ENCODE assay signal across 8 mouse cellular contexts in genomic region chr5:115520325-115520869, GRCm38 (mm10). TPM values are rescaled to one million over a fixed set of nuclear protein-coding genes. Genes with fewer than 3 reads are reported as not detected.
A peak's percentile ranks its signal among the peaks of the same experiment; 100 is the strongest.
DNase-seq lines count a peak whose midpoint lies in the region; ATAC-seq and TF ChIP-seq lines count a peak whose summit lies in the region.

No protein-coding gene starts in this region.

- H3K4me2 ChIP-seq in lung, embryonic 14.5 days: peak overlapping the region; percentile 27
- peak overlapping the region; percentile 28 for H3K4me2 ChIP-seq in kidney, embryonic 16.5 days (replicated peaks; ENCODE audit: low read depth, low read length)

- no peaks in the 10 kb centered on the region for H3K27me3 ChIP-seq in lung, embryonic 14.5 days (ENCODE audit: insufficient read depth, low read length)
- no peaks in the 10 kb centered on the region for H3K27me3 ChIP-seq in kidney, embryonic 16.5 days (ENCODE audit: insufficient read depth, low read length)

- 43% methylated on average over 21 of the region's 21 CpGs for WGBS in lung, embryonic 14.5 days
- 55% methylated on average over 21 of the region's 21 CpGs for WGBS in kidney, embryonic 16.5 days
- WGBS in olfactory bulb, adult 2 months: 63% methylated on average over 21 of the region's 21 CpGs

- no peak for TF ChIP-seq POLR2A in olfactory bulb, adult 2 months (IDR thresholded peaks at IDR 0.05; ENCODE audit: insufficient read depth, low read depth, low read length)

- 0 out of 2 replicates have a peak, but pooled peaks cover 8% of the 10 kb centered on the region for H3K36me3 ChIP-seq in lung, embryonic 14.5 days (ENCODE audit: insufficient read depth)
- H3K36me3 ChIP-seq in kidney, embryonic 16.5 days (ENCODE audit: insufficient read depth, low read length): no peaks in the 10 kb centered on the region; the same call in 1 of the 2 replicates

- no peaks in the 10 kb centered on the region for H3K9me3 ChIP-seq in lung, embryonic 14.5 days (ENCODE audit: low read depth, low read length)
- H3K9me3 ChIP-seq in kidney, embryonic 16.5 days (ENCODE audit: low read length): no peaks in the 10 kb centered on the region

- DNase-seq in adrenal gland, adult (ENCODE audit: inconsistent age in 2 of 2, low spot score in 1 of 2): peak; percentile 59 to 77
- no peak for DNase-seq in adrenal gland, postnatal 4 days (ENCODE audit: low spot score in 2 of 2)
- no peak for DNase-seq in lung, embryonic 14.5 days
- no peak for DNase-seq in lung, postnatal 14 days
- no peak for DNase-seq in left cerebral cortex, postnatal 10 days (ENCODE audit: extremely low spot score in 1 of 2, low spot score in 2 of 2)

- H3K9ac ChIP-seq in lung, embryonic 14.5 days: no peak overlapping the region
- H3K9ac ChIP-seq in kidney, embryonic 16.5 days (replicated peaks; ENCODE audit: low read length): peak overlapping the region; percentile 48

- H3K4me3 ChIP-seq in lung, embryonic 14.5 days (ENCODE audit: low read depth, low read length): no peak overlapping the region
- no peak overlapping the region for H3K4me3 ChIP-seq in kidney, embryonic 16.5 days (ENCODE audit: low read length)
- no peak overlapping the region for H3K4me3 ChIP-seq in olfactory bulb, adult 2 months (ENCODE audit: insufficient read depth, low read depth, low read length)

- intact Hi-C loops in left cerebral cortex, postnatal 10 days (cut with DNase I): no loop called here

- peaks cover 22% of the 10 kb centered on the region for H3K4me1 ChIP-seq in lung, embryonic 14.5 days (ENCODE audit: insufficient read depth)
- peaks cover 74% of the 10 kb centered on the region for H3K4me1 ChIP-seq in kidney, embryonic 16.5 days (ENCODE audit: insufficient read depth, low read length)
- peaks cover 23% of the 10 kb centered on the region for H3K4me1 ChIP-seq in olfactory bulb, adult 2 months (ENCODE audit: control insufficient read depth, insufficient read depth, low read length)

- H3K27ac ChIP-seq in lung, embryonic 14.5 days (ENCODE audit: low read depth): peak overlapping the region; percentile 78
- H3K27ac ChIP-seq in kidney, embryonic 16.5 days (ENCODE audit: low read length): peak overlapping the region; percentile 74
- 0 out of 2 replicates have a peak overlapping the region, but pooled peaks have one; percentile 36 for H3K27ac ChIP-seq in olfactory bulb, adult 2 months (ENCODE audit: insufficient read depth, low read depth, low read length)

- no peak for TF ChIP-seq CTCF in lung, embryonic 14.5 days (IDR thresholded peaks at IDR 0.05; ENCODE audit: low read depth)
- TF ChIP-seq CTCF in olfactory bulb, adult 2 months (IDR thresholded peaks at IDR 0.05; ENCODE audit: insufficient read depth, low read depth, low read length): no peak

- no peak for ATAC-seq in lung, embryonic 14.5 days (ENCODE audit: insufficient read depth)
- no peak for ATAC-seq in kidney, embryonic 16.5 days (ENCODE audit: low FRiP score, low TSS enrichment)
- no peak for ATAC-seq in inflammation-experienced regulatory T-cells, adult 6 months

RNA-seq across cellular contexts. Expression of gene Pxn, which starts 13.9 kb away (rescaled TPM):
- 10 to 100 TPM; 77.6 to 82.4 TPM for total RNA-seq in adrenal gland, postnatal 4 days (2021)
- polyA plus RNA-seq in lung, embryonic 14.5 days (2014; fragmentation: Nextera tagmentation; extraction: Ambion mirVana): 22.3 and 25.2 TPM in 2 replicates
- 60.5 and 67.2 TPM in 2 replicates for polyA plus RNA-seq in kidney, embryonic 16.5 days (2015; fragmentation: Nextera tagmentation; extraction: Ambion mirVana)
- not detected in 2 replicates for polyA plus RNA-seq in olfactory bulb, adult 2 months (2012; ENCODE audit: insufficient read depth, insufficient read length, low replicate concordance, missing spikeins)
- 10 to 100 TPM; 18.8 to 20.8 TPM for total RNA-seq in left cerebral cortex, postnatal 10 days (2021)
- polyA plus RNA-seq in inflammation-experienced regulatory T-cells, adult 6 months (2017; shearing (Covaris generic)): 10 to 100 TPM; 13.7 to 22.1 (median 16.7) TPM

RNA-seq across cellular contexts. Expression of gene Sirt4, which starts 35.9 kb away (rescaled TPM):
- total RNA-seq in adrenal gland, postnatal 4 days (2021): 10 to 100 TPM; 29.9 to 31.3 TPM
- polyA plus RNA-seq in lung, embryonic 14.5 days (2014; fragmentation: Nextera tagmentation; extraction: Ambion mirVana): 22.8 and 23.9 TPM in 2 replicates
- 27.3 and 27.5 TPM in 2 replicates for polyA plus RNA-seq in kidney, embryonic 16.5 days (2015; fragmentation: Nextera tagmentation; extraction: Ambion mirVana)
- polyA plus RNA-seq in olfactory bulb, adult 2 months (2012; ENCODE audit: insufficient read depth, insufficient read length, low replicate concordance, missing spikeins): not detected in 2 replicates
- 10 to 100 TPM; 26.8 to 31.2 TPM for total RNA-seq in left cerebral cortex, postnatal 10 days (2021)
- 10 to 100 TPM; 12.0 to 18.5 (median 14.8) TPM for polyA plus RNA-seq in inflammation-experienced regulatory T-cells, adult 6 months (2017; shearing (Covaris generic))

RNA-seq across cellular contexts. Expression of gene Rplp0, which starts 38.9 kb away (rescaled TPM):
- 1,000 to 10,000 TPM; 1,094 to 1,122 TPM for total RNA-seq in adrenal gland, postnatal 4 days (2021)
- polyA plus RNA-seq in lung, embryonic 14.5 days (2014; fragmentation: Nextera tagmentation; extraction: Ambion mirVana): 1,859 and 1,954 TPM in 2 replicates
- polyA plus RNA-seq in kidney, embryonic 16.5 days (2015; fragmentation: Nextera tagmentation; extraction: Ambion mirVana): 1,527 and 1,553 TPM in 2 replicates
- polyA plus RNA-seq in olfactory bulb, adult 2 months (2012; ENCODE audit: insufficient read depth, insufficient read length, low replicate concordance, missing spikeins): 613 and 1,282 TPM in 2 replicates
- total RNA-seq in left cerebral cortex, postnatal 10 days (2021): 100 to 1,000 TPM; 400 to 410 TPM
- 1,000 to 10,000 TPM; 3,093 to 3,894 (median 3,885) TPM for polyA plus RNA-seq in inflammation-experienced regulatory T-cells, adult 6 months (2017; shearing (Covaris generic))

RNA-seq across cellular contexts. Expression of gene Gcn1l1, which starts 44.7 kb away (rescaled TPM):
- total RNA-seq in adrenal gland, postnatal 4 days (2021): 10 to 100 TPM; 83.5 to 87.5 TPM
- polyA plus RNA-seq in lung, embryonic 14.5 days (2014; fragmentation: Nextera tagmentation; extraction: Ambion mirVana): 52.9 and 58.8 TPM in 2 replicates
- 44.3 and 48.8 TPM in 2 replicates for polyA plus RNA-seq in kidney, embryonic 16.5 days (2015; fragmentation: Nextera tagmentation; extraction: Ambion mirVana)
- polyA plus RNA-seq in olfactory bulb, adult 2 months (2012; ENCODE audit: insufficient read depth, insufficient read length, low replicate concordance, missing spikeins): not detected in 2 replicates
- 10 to 100 TPM; 71.3 to 75.0 TPM for total RNA-seq in left cerebral cortex, postnatal 10 days (2021)
- 10 to 100 TPM; 24.7 to 36.4 (median 28.6) TPM for polyA plus RNA-seq in inflammation-experienced regulatory T-cells, adult 6 months (2017; shearing (Covaris generic))

RNA-seq across cellular contexts. Expression of gene Pla2g1b, which starts 54.3 kb away (rescaled TPM):
- 10 to 100 TPM in 1 of 2 experiments, not detected in 1; 13.7 TPM for total RNA-seq in adrenal gland, postnatal 4 days (2021)
- 4.5 and 5.6 TPM in 2 replicates for polyA plus RNA-seq in lung, embryonic 14.5 days (2014; fragmentation: Nextera tagmentation; extraction: Ambion mirVana)
- 0.94 and 2.1 TPM in 2 replicates for polyA plus RNA-seq in kidney, embryonic 16.5 days (2015; fragmentation: Nextera tagmentation; extraction: Ambion mirVana)
- polyA plus RNA-seq in olfactory bulb, adult 2 months (2012; ENCODE audit: insufficient read depth, insufficient read length, low replicate concordance, missing spikeins): not detected in 2 replicates
- not detected for total RNA-seq in left cerebral cortex, postnatal 10 days (2021)
- not detected for polyA plus RNA-seq in inflammation-experienced regulatory T-cells, adult 6 months (2017; shearing (Covaris generic))

Comparison
In these comparisons a context has a peak if more than half of its experiments do, and no peak if none do; other contexts are left out.
1. DNase-seq: peak in adrenal gland, adult (2 of 2); none in adrenal gland, postnatal 4 days (0 of 2), lung, embryonic 14.5 days (single experiment), lung, postnatal 14 days (single experiment) and left cerebral cortex, postnatal 10 days (0 of 2).
2. RNA of gene Sirt4, which starts 35.9 kb away (polyA plus RNA-seq): 27.3 to 27.5 TPM in kidney, embryonic 16.5 days, 22.8 to 23.9 TPM in lung, embryonic 14.5 days and 12.0 to 18.5 TPM in inflammation-experienced regulatory T-cells, adult 6 months; not detected in olfactory bulb, adult 2 months; every median in the first group is over 10 times any median in the second.
3. Peak in every context shown above with its lines, with median percentiles within 50 percentile points of each other: H3K27ac ChIP-seq.